Comparison of ENCODE assay signal across 26 mouse cellular contexts in the genomic region with DNA sequence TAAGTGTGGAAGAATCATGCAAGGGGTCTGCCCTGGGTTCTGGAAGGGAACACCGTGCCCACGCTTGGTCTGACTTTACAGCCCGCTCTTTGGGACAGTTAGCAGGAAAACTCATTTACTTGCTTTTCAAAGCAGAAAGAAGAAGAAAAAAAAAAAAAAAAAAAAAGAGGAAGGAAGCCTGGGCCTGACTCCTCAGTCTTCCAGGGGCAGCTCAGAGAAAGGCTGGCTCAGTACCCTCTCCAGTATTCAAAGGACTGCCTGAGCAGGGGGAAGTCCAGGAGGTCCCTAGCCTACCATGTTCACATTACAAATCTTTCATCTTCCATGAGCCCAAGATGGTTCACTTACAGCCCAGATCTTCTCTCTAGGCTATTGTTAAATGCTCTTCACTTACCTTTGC.
"Had no signal": no experiment of that assay in that cellular context is flagged by ENCODE, and none has a peak within 500 bp of the region (broad histone marks: within the 10 kb centered on the region; RNA-seq: fewer than 3 reads in every experiment).

No protein-coding gene starts in this region.

- H3K9me3 ChIP-seq: heart, embryonic 10.5 days; hindbrain, embryonic 15.5 days; liver, embryonic 13.5 days had no signal

- H3K4me3 ChIP-seq: gastrocnemius, adult 2 months; heart, embryonic 10.5 days; heart, embryonic 12.5 days; hindbrain, embryonic 10.5 days; hindbrain, embryonic 13.5 days; hindbrain, embryonic 15.5 days; kidney, embryonic 15.5 days; limb, embryonic 10.5 days; limb, embryonic 12.5 days; liver, embryonic 13.5 days; liver, embryonic 15.5 days had no signal

- ATAC-seq: hindbrain, postnatal 0 days; intestine, embryonic 16.5 days had no signal

- H3K36me3 ChIP-seq: heart, embryonic 10.5 days; heart, embryonic 12.5 days; hindbrain, embryonic 10.5 days; hindbrain, embryonic 13.5 days; hindbrain, embryonic 15.5 days; kidney, embryonic 15.5 days; limb, embryonic 10.5 days; limb, embryonic 12.5 days; liver, embryonic 13.5 days; liver, embryonic 15.5 days had no signal

- H3K27ac ChIP-seq: gastrocnemius, adult 2 months; heart, embryonic 10.5 days; hindbrain, embryonic 10.5 days; hindbrain, embryonic 13.5 days; hindbrain, embryonic 15.5 days; hindbrain, postnatal 0 days; kidney, embryonic 15.5 days; kidney, postnatal 0 days; limb, embryonic 10.5 days; limb, embryonic 12.5 days; liver, embryonic 13.5 days; liver, embryonic 15.5 days had no signal

- H3K27me3 ChIP-seq: heart, embryonic 12.5 days; hindbrain, embryonic 13.5 days; hindbrain, embryonic 15.5 days; kidney, embryonic 15.5 days; limb, embryonic 12.5 days; liver, embryonic 13.5 days; liver, embryonic 15.5 days had no signal

- H3K9ac ChIP-seq: heart, embryonic 12.5 days; hindbrain, embryonic 13.5 days; hindbrain, embryonic 15.5 days; kidney, embryonic 15.5 days; limb, embryonic 12.5 days; liver, embryonic 13.5 days; liver, embryonic 15.5 days had no signal

- DNase-seq: gastrocnemius, adult 2 months; gastrocnemius, postnatal 10 days; gastrocnemius, postnatal 25 days; heart, adult 18-20 months; heart, postnatal 10 days; heart, postnatal 4 days; kidney, adult 11 months; kidney, adult 2 months; kidney, postnatal 14 days; kidney, postnatal 36 days; layer of hippocampus, adult 9-11 months; layer of hippocampus, postnatal 36 days; liver; liver, embryonic 13.5 days had no signal

- H3K4me1 ChIP-seq: heart, embryonic 10.5 days; heart, embryonic 12.5 days; hindbrain, embryonic 10.5 days; hindbrain, embryonic 13.5 days; hindbrain, embryonic 15.5 days; kidney, embryonic 15.5 days; limb, embryonic 10.5 days; limb, embryonic 12.5 days; liver, embryonic 13.5 days; liver, embryonic 15.5 days had no signal
